Mouse (Mus musculus) stomach, embryonic 14.5 days (tissue): ENCODE data around the gene Asb10. TPM values are rescaled to one million over a fixed set of nuclear protein-coding genes. Genes with fewer than 3 reads are reported as not detected.

Source experiments
- ATAC-seq: fragments of 200-750 bp; cut with Nextera tagmentation; 2 replicates; pipeline ENCODE4 v1.8.0; 2017; ENCODE audit warnings: low read depth, moderate TSS enrichment; ENCODE audit not compliant: insufficient number of reproducible peaks, insufficient read depth, low FRiP score
- H3K27ac ChIP-seq: fragments of 300-500 bp; sonication (generic); 2 replicates; pipeline ENCODE4 v1.5.1; 2014; ENCODE audit warnings: mild to moderate bottlenecking, low read length, moderate library complexity, mixed read lengths
- H3K27me3 ChIP-seq: fragments of 300-500 bp; sonication (generic); 2 replicates; pipeline ENCODE4 v1.6.1; 2014; ENCODE audit warnings: low read length, control low read depth, mixed read lengths; ENCODE audit not compliant: control insufficient read depth, insufficient read depth
- H3K36me3 ChIP-seq: fragments of 300-500 bp; sonication (generic); 2 replicates; pipeline ENCODE4 v1.6.1; 2014; ENCODE audit warnings: mild to moderate bottlenecking, control low read depth, low read length, moderate library complexity, mixed read lengths; ENCODE audit not compliant: control insufficient read depth, insufficient read depth
- H3K4me1 ChIP-seq: fragments of 300-500 bp; sonication (generic); 2 replicates; pipeline ENCODE4 v1.6.1; 2014; ENCODE audit warnings: low read length, control low read depth, mixed read lengths; ENCODE audit not compliant: control insufficient read depth, insufficient read depth
- H3K4me2 ChIP-seq: fragments of 300-500 bp; sonication (generic); replicated peaks from 2 replicates; pipeline ENCODE4 v1.6.1; 2014; ENCODE audit warnings: low read depth, low read length, control low read depth
- H3K4me3 ChIP-seq: fragments of 300-500 bp; sonication (generic); 2 replicates; pipeline ENCODE4 v1.5.1; 2014; ENCODE audit warnings: low read depth, low read length, control low read depth
- H3K9ac ChIP-seq: fragments of 300-500 bp; sonication (generic); replicated peaks from 2 replicates; pipeline ENCODE4 v1.6.1; 2014; ENCODE audit warnings: low read depth, mild to moderate bottlenecking, control low read depth, low read length, moderate library complexity, mixed read lengths
- H3K9me3 ChIP-seq: fragments of 300-500 bp; sonication (generic); 2 replicates; pipeline ENCODE4 v1.6.1; 2016; ENCODE audit warnings: low read depth, low read length, control low read depth; ENCODE audit not compliant: control insufficient read depth
- WGBS: fragments of 180-500 bp; shearing (Covaris S2); extraction: QIAGEN DNeasy Blood & Tissue Kit; methylation state at CpG from one replicate; pipeline ENCODE4 v1.1.7; 2014; 5-methylcytosine and 5-hydroxymethylcytosine counted together
- polyA plus RNA-seq: library from polyadenylated mRNA; unstranded; fragments of >200 nt; fragmentation: Nextera tagmentation; extraction: Ambion mirVana; gene quantifications from 2 replicates; pipeline ENCODE4 v1.2.1, GENCODE M21; 2014

Gene Asb10
- polyA plus RNA-seq, 1 experiment from 2014 or later = 0.22 TPM

- no peak overlapping the region for H3K27ac ChIP-seq
- no peak overlapping the region for H3K4me2 ChIP-seq
- ATAC-seq = no peak
- H3K4me1 ChIP-seq = no peaks in the 10 kb centered on the region
- H3K9me3 ChIP-seq = no peaks in the 10 kb centered on the region
- 87% methylated on average over 16 of the region's 16 CpGs for WGBS
- H3K27me3 ChIP-seq = no peaks in the 10 kb centered on the region
- no peak overlapping the region for H3K4me3 ChIP-seq
- peaks cover 85% of the 10 kb centered on the region for H3K36me3 ChIP-seq
- H3K9ac ChIP-seq = no peak overlapping the region
These were observed 48.1 kb downstream of the Asb10 start for GRCm38 (mm10) chr5:24492546-24493285.

- H3K36me3 ChIP-seq = peaks cover 77% of the 10 kb centered on the region
- no peak for ATAC-seq
- H3K9ac ChIP-seq = no peak overlapping the region
- H3K27ac ChIP-seq = no peak overlapping the region
- WGBS = 67% methylated on average over 14 of the region's 14 CpGs
- no peak overlapping the region for H3K4me3 ChIP-seq
- no peaks in the 10 kb centered on the region for H3K9me3 ChIP-seq
- H3K4me1 ChIP-seq = no peaks in the 10 kb centered on the region
- H3K27me3 ChIP-seq = no peaks in the 10 kb centered on the region
- no peak overlapping the region for H3K4me2 ChIP-seq
These were observed 50.3 kb downstream of the Asb10 start for GRCm38 (mm10) chr5:24490413-24490920.

- Histone ChIP-seq H3K9me3 (no peaks in the 10 kb centered on the region), H3K4me3 (no peak overlapping the region), H3K36me3 (peaks cover 67% of the 10 kb centered on the region), H3K9ac (no peak overlapping the region), H3K4me1 (peaks cover 7% of the 10 kb centered on the region), H3K27me3 (no peaks in the 10 kb centered on the region), H3K4me2 (no peak overlapping the region), H3K27ac (no peak overlapping the region)
- 91% methylated on average over 5 of the region's 5 CpGs for whole genome bisulfite sequencing
- no peak for ATAC-seq
These were observed 54.0 kb downstream of the Asb10 start for GRCm38 (mm10) chr5:24486738-24487137.

DNA sequence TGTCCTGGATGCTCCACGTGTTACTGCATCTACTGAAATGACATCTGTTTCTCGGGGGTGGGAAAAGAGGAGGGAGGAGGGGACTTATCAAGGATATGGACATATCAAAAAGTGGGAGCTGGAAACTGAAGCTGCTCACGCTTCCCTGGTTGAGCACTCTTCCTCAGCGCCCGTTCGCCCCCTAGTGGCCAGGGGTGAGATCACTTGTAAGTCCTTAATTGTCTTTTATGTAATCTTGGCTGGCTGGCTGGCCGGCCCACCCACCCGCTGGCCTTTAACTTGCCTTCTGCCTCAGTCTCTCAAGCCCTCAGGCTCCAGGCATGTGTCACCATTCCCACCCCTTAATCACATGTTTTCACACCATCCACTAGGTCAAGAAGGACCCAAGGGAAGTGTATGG, 54.7 kb downstream of the Asb10 start:
- Histone ChIP-seq H3K9me3 (no peaks in the 10 kb centered on the region), H3K4me2 (no peak overlapping the region), H3K4me1 (peaks cover 7% of the 10 kb centered on the region), H3K27me3 (no peaks in the 10 kb centered on the region), H3K4me3 (no peak overlapping the region), H3K36me3 (peaks cover 63% of the 10 kb centered on the region), H3K9ac (no peak overlapping the region), H3K27ac (no peak overlapping the region)
- 3% methylated on average over 8 of the region's 8 CpGs for WGBS
- no peak for ATAC-seq

GRCm38 (mm10) chr5:24484963-24485362, 55.8 kb downstream of the Asb10 start:
- Histone ChIP-seq H3K4me3 (no peak overlapping the region), H3K27ac (no peak overlapping the region), H3K36me3 (peaks cover 64% of the 10 kb centered on the region)

GRCm38 (mm10) chr5:24483326-24483725, 57.5 kb downstream of the Asb10 start:
- peaks cover 7% of the 10 kb centered on the region for H3K4me1 ChIP-seq
- no peak overlapping the region for H3K4me2 ChIP-seq
- H3K4me3 ChIP-seq = no peak overlapping the region
- peaks cover 64% of the 10 kb centered on the region for H3K36me3 ChIP-seq
- H3K9ac ChIP-seq = no peak overlapping the region
- ATAC-seq = peak; percentile 46; the same call in 1 of the 2 replicates
- H3K27me3 ChIP-seq = no peaks in the 10 kb centered on the region
- 28% methylated on average over 11 of the region's 11 CpGs for WGBS
- H3K9me3 ChIP-seq = no peaks in the 10 kb centered on the region
- H3K27ac ChIP-seq = no peak overlapping the region; the same call in 1 of the 2 replicates

More at GRCm38 (mm10) chr5:24484963-24485362, 55.8 kb downstream of the Asb10 start:
- Histone ChIP-seq H3K4me1 (peaks cover 7% of the 10 kb centered on the region), H3K9me3 (no peaks in the 10 kb centered on the region), H3K27me3 (no peaks in the 10 kb centered on the region), H3K9ac (no peak overlapping the region), H3K4me2 (no peak overlapping the region)
- WGBS = 46% methylated on average over 22 of the region's 22 CpGs
- ATAC-seq = no peak

Other genes with a start within 250 kb of the Asb10 start
- gene Kcnh2, start 189.4 kb downstream of the Asb10 start, polyA plus RNA-seq = 8.9 and 9.8 TPM in 2 replicates
- 4.6 and 4.9 TPM in 2 replicates for gene Nos3, start 176.2 kb downstream of the Asb10 start, polyA plus RNA-seq
- gene Atg9b, start 148.8 kb downstream of the Asb10 start, polyA plus RNA-seq = 0.57 and 0.68 TPM in 2 replicates
- 46.2 and 52.5 TPM in 2 replicates for gene Abcb8, start 147.3 kb downstream of the Asb10 start, polyA plus RNA-seq
- 0.26 TPM in 1 of 2 replicates, not detected in the other for gene Asic3, start 127.6 kb downstream of the Asb10 start, polyA plus RNA-seq
- gene Cdk5, start 117.4 kb downstream of the Asb10 start, polyA plus RNA-seq = 46.4 and 47.7 TPM in 2 replicates
- gene Slc4a2, start 117.1 kb downstream of the Asb10 start, polyA plus RNA-seq = 30.6 and 32.2 TPM in 2 replicates
- gene Fastk, start 95.7 kb downstream of the Asb10 start, polyA plus RNA-seq = 98.5 and 102 TPM in 2 replicates
- gene Tmub1, start 93.1 kb downstream of the Asb10 start, polyA plus RNA-seq = 25.5 and 27.6 TPM in 2 replicates
- gene Agap3, start 88.8 kb downstream of the Asb10 start, polyA plus RNA-seq = 25.3 and 25.6 TPM in 2 replicates
- not detected in 2 replicates for gene Gbx1, start 13.8 kb downstream of the Asb10 start, polyA plus RNA-seq
- gene 4931409K22Rik, start 15.8 kb upstream of the Asb10 start, polyA plus RNA-seq = 0.10 TPM in 2 replicates
- 79.5 and 89.2 TPM in 2 replicates for gene Abcf2, start 36.5 kb upstream of the Asb10 start, polyA plus RNA-seq
- gene Chpf2, start 45.8 kb upstream of the Asb10 start, polyA plus RNA-seq = 11.3 and 13.4 TPM in 2 replicates
- gene Smarcd3, start 83.4 kb upstream of the Asb10 start, polyA plus RNA-seq = 35.6 and 36.2 TPM in 2 replicates
- gene Nub1, start 144.6 kb upstream of the Asb10 start, polyA plus RNA-seq = 33.5 and 36.0 TPM in 2 replicates
- 18.7 and 21.0 TPM in 2 replicates for gene Wdr86, start 189.7 kb upstream of the Asb10 start, polyA plus RNA-seq
- gene Crygn, start 217.0 kb upstream of the Asb10 start, polyA plus RNA-seq = 3.1 TPM in 1 of 2 replicates, not detected in the other